Mouse (Mus musculus): ENCODE measurements around the gene Clec4e. TPM values are rescaled to one million over a fixed set of nuclear protein-coding genes. Genes with fewer than 3 reads are reported as not detected.
"Not testable (repeated sequence)": the region's sequence is repeated elsewhere in the genome, so short reads cannot be mapped to it uniquely, and the experiment has no call there.

The Clec4e gene
- under 1 TPM in 3 of 4 experiments, not detected in 1; 0.13 to 0.29 (median 0.21) TPM for total RNA-seq (2022)

GRCm38 (mm10) chr6:123289753-123290152 is at the start of gene Clec4e:
Gene Clec4e (minus strand): TSS chr6:123289870.
- no peak for DNase-seq

- no peak for DNase-seq
Measured at GRCm38 (mm10) chr6:123332503-123332902, 42.8 kb upstream of the Clec4e start.

- DNase-seq = no peak
Measured at GRCm38 (mm10) chr6:123308033-123308432, 18.4 kb upstream of the Clec4e start, which contains the start of gene Vmn2r19. Gene Vmn2r19 (plus strand): TSS chr6:123308333.

- DNase-seq = not testable (repeated sequence)
Measured at GRCm38 (mm10) chr6:123306315-123306714, 16.6 kb upstream of the Clec4e start.

GRCm38 (mm10) chr6:123296687-123297086 is 7.0 kb upstream of the Clec4e start:
- no peak for DNase-seq

- not testable (repeated sequence) for DNase-seq
Measured at GRCm38 (mm10) chr6:123293509-123293908, 3.8 kb upstream of the Clec4e start.

GRCm38 (mm10) chr6:123292751-123293400 is 3.2 kb upstream of the Clec4e start:
- DNase-seq = no peak

- DNase-seq = no peak
Measured at GRCm38 (mm10) chr6:123288931-123289330, 739 bp downstream of the Clec4e start.

GRCm38 (mm10) chr6:123286311-123286710 is 3.4 kb downstream of the Clec4e start:
- no peak for DNase-seq

GRCm38 (mm10) chr6:123279443-123279842 is 10.2 kb downstream of the Clec4e start:
- no peak for DNase-seq

- DNase-seq = no peak
Measured at GRCm38 (mm10) chr6:123266945-123267344, 22.7 kb downstream of the Clec4e start.

GRCm38 (mm10) chr6:123265809-123266208 is 23.9 kb downstream of the Clec4e start:
- DNase-seq = no peak

- DNase-seq = no peak
Measured at GRCm38 (mm10) chr6:123264194-123264593, 25.5 kb downstream of the Clec4e start.

GRCm38 (mm10) chr6:123261555-123262161 is 28.0 kb downstream of the Clec4e start, which contains the start of gene Clec4d:
Gene Clec4d (plus strand): TSS chr6:123262111.
- no peak for DNase-seq

GRCm38 (mm10) chr6:123260868-123261267 is 28.8 kb downstream of the Clec4e start:
- DNase-seq = no peak

- no peak for DNase-seq
Measured at GRCm38 (mm10) chr6:123259889-123260603, 29.6 kb downstream of the Clec4e start.

- no peak for DNase-seq
Measured at GRCm38 (mm10) chr6:123258946-123259345, 30.7 kb downstream of the Clec4e start.

- no peak for DNase-seq
Measured at GRCm38 (mm10) chr6:123252735-123253134, 36.9 kb downstream of the Clec4e start.

GRCm38 (mm10) chr6:123248862-123249261 is 40.8 kb downstream of the Clec4e start:
- not testable (repeated sequence) for DNase-seq

- no peak for DNase-seq
Measured at GRCm38 (mm10) chr6:123244201-123244600, 45.5 kb downstream of the Clec4e start.

GRCm38 (mm10) chr6:123237582-123237981 is 52.1 kb downstream of the Clec4e start:
- no peak for DNase-seq

Measured in adrenal gland, adult 8-10 months (tissue).